Mouse (Mus musculus) stomach, embryonic 16.5 days (tissue): ENCODE data around the gene Nt5c. TPM values are rescaled to one million over a fixed set of nuclear protein-coding genes. Genes with fewer than 3 reads are reported as not detected.

ENCODE experiments used
- ATAC-seq: fragments of 200-750 bp; cut with Nextera tagmentation; 2 replicates; pipeline ENCODE4 v1.8.0; 2017; ENCODE audit warnings: moderate number of reproducible peaks, moderate TSS enrichment; ENCODE audit not compliant: insufficient read depth, low FRiP score
- H3K27ac ChIP-seq: fragments of 300-500 bp; sonication (generic); 2 replicates; pipeline ENCODE4 v1.5.1; 2014; ENCODE audit warnings: low read length
- H3K27me3 ChIP-seq: fragments of 300-500 bp; sonication (generic); 2 replicates; pipeline ENCODE4 v1.6.1; 2014; ENCODE audit warnings: low read length, control low read depth, mixed read lengths; ENCODE audit not compliant: control insufficient read depth, insufficient read depth
- H3K36me3 ChIP-seq: fragments of 300-500 bp; sonication (generic); 2 replicates; pipeline ENCODE4 v1.6.1; 2014; ENCODE audit warnings: low read length; ENCODE audit not compliant: control insufficient read depth, insufficient read depth
- H3K4me1 ChIP-seq: fragments of 300-500 bp; sonication (generic); 2 replicates; pipeline ENCODE4 v1.6.1; 2014; ENCODE audit warnings: low read length, control low read depth, mixed read lengths; ENCODE audit not compliant: control insufficient read depth, insufficient read depth
- H3K4me2 ChIP-seq: fragments of 300-500 bp; sonication (generic); 2 replicates; pipeline ENCODE4 v1.6.1; 2014; ENCODE audit warnings: low read depth, low read length, mixed read lengths
- H3K4me3 ChIP-seq: fragments of 300-500 bp; sonication (generic); replicated peaks from 2 replicates; pipeline ENCODE4 v1.5.1; 2014; ENCODE audit warnings: mild to moderate bottlenecking, low read length
- H3K9ac ChIP-seq: fragments of 300-500 bp; sonication (generic); 2 replicates; pipeline ENCODE4 v1.6.1; 2014; ENCODE audit warnings: low read length
- H3K9me3 ChIP-seq: fragments of 300-500 bp; sonication (generic); replicated peaks from 2 replicates; pipeline ENCODE4 v1.6.1; 2016; ENCODE audit warnings: low read length, control low read depth; ENCODE audit not compliant: control insufficient read depth
- WGBS: fragments of 180-500 bp; shearing (Covaris S2); extraction: QIAGEN DNeasy Blood & Tissue Kit; methylation state at CpG from one replicate; pipeline ENCODE4 v1.1.7; 2014; 5-methylcytosine and 5-hydroxymethylcytosine counted together
- polyA plus RNA-seq: library from polyadenylated mRNA; unstranded; fragments of >200 nt; fragmentation: Nextera tagmentation; extraction: Ambion mirVana; gene quantifications from 2 replicates; pipeline ENCODE4 v1.2.1, GENCODE M21; 2015

The Nt5c gene
- polyA plus RNA-seq, 1 experiment from 2014 or later = 112 TPM

DNA sequence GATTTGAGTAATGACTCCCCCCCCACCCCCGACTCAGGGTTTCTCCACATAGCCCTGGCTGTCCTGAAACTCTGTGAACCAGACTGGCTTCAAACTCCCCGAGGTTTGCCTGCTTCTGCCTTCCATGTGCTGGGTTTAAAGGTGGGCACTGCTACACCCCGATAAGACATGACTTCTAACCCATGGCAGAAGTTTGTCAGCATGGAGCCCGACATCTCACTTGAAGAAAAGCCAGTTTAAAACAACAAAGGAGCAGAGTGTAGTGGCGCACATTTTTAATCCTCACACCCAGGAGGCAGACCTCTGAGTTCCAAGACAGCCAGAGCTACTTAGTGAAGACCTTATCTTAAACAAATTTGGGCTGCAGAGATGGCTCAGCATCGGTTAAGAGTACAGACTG, 725 bp upstream of the Nt5c start:
- Histone ChIP-seq H3K4me2 (peak overlapping the region; percentile 90), H3K9ac (peak overlapping the region; percentile 83), H3K4me3 (peak overlapping the region; percentile 72), H3K36me3 (peaks cover 4% of the 10 kb centered on the region; the same call in 1 of the 2 replicates), H3K9me3 (no peaks in the 10 kb centered on the region), H3K4me1 (peaks cover 18% of the 10 kb centered on the region), H3K27me3 (no peaks in the 10 kb centered on the region), H3K27ac (no peak overlapping the region)
- no peak for ATAC-seq
- 31% methylated on average over 6 of the region's 6 CpGs for whole genome bisulfite sequencing

DNA sequence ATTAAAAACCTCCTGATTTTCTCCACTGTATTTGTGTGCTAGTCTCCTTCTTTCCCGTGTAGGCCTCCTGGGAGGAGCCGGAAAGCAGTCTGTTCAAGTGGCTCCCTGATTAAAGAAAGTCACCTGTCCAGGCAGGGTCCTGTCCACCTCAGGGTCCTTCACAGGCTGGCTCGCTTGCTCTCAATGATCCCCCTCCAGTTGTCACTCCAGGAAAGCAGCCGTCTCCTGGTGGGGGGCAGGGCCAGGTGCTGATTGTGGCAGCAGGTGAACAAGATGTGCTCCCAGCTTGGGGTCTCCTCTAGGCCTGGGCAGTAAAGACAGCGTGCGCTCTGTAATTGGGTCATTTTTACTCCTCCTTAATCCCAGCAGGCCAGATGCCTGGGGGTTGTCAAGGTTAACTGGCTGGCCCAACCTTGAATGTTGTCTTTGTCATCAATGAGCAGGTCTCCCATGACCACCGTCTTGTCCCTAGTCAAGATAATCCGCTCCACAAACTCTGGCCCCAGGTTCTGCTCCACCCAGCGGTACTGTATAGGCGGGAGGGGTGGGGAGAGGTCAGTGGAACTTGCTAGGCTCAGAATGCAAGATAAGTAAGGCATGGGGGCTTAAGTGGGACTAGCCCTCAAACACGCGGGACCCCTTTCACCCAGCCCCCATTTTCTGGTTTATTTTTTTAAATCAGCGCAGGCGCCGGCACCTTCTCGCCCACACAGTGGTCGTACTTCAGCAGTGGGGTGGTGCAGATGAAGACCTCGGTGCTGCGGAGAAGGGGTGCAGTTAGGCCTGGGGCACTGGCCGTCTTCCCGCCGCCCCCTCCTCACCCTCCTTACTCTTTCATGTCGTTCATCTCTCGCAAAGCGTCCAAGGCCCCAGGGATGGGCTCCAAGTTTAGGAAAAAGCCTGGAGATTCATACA, 964 bp downstream of the Nt5c start:
- peak overlapping the region; percentile 83 for H3K27ac ChIP-seq
- 26% methylated on average over 25 of the region's 25 CpGs for WGBS

DNA sequence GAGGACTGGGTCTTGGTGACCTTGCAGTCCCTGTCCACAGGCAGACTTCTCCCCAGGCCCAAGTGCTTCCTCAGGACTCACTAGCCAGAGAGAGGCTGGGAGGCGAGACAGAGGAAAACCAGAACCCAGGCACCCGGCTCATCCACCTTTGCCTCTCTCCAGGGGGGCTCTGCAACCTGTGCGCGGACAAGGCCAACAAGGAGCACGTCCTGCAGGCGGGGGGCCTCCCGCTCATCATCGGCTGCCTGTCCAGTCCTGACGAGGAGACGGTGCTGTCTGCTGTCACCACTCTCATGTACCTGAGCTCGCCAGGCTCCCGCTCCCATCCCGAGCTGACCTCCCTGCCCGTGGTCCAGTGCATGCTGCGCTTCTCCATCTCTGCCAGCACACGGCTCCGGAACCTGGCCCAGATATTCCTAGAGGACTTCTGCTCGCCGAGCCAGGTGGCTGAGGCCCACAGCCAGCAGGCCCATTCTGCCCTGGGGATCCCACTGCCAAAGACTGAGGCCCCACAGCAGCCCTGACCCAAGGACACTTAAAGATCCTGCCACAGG, 3.0 kb downstream of the Nt5c start:
- H3K27ac ChIP-seq = no peak overlapping the region
- H3K4me2 ChIP-seq = no peak overlapping the region
- peaks cover 18% of the 10 kb centered on the region for H3K4me1 ChIP-seq
- H3K9me3 ChIP-seq = no peaks in the 10 kb centered on the region
- no peak overlapping the region for H3K9ac ChIP-seq
- no peaks in the 10 kb centered on the region for H3K27me3 ChIP-seq
- H3K36me3 ChIP-seq = no peaks in the 10 kb centered on the region
- no peak overlapping the region for H3K4me3 ChIP-seq
- no peak for ATAC-seq
- 87% methylated on average over 19 of the region's 19 CpGs for WGBS

More for the DNA sequence above, 964 bp downstream of the Nt5c start:
- H3K4me1 ChIP-seq = peaks cover 18% of the 10 kb centered on the region
- no peaks in the 10 kb centered on the region for H3K27me3 ChIP-seq
- H3K36me3 ChIP-seq = no peaks in the 10 kb centered on the region
- H3K4me2 ChIP-seq = peak overlapping the region; percentile 90
- no peaks in the 10 kb centered on the region for H3K9me3 ChIP-seq
- peak; percentile 38; the same call in 1 of the 2 replicates for ATAC-seq
- H3K9ac ChIP-seq = peak overlapping the region; percentile 83
- H3K4me3 ChIP-seq = peak overlapping the region; percentile 72

DNA sequence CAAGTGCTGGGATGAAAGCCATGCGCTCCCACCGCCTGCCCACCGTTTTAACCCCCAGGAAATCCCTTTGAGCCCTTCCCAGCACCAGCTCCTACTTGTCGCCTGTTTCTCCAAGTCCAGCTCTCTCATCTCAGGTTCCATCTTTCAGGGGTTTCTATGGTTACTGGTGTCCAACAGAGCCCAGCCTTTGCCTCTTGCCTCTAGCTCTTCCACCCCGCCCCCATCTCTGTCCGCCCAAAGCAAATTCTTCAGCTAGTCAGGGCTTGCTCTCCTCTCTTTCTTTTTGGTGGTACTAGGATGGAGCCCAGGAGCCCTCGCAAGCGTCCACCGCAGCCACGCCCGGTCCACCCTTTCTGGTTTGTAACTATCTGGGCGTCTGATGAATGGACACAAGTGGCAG, 6.5 kb downstream of the Nt5c start:
- Histone ChIP-seq H3K4me1 (no peaks in the 10 kb centered on the region), H3K27ac (no peak overlapping the region; the same call in 1 of the 2 replicates), H3K4me3 (no peak overlapping the region), H3K9me3 (no peaks in the 10 kb centered on the region), H3K9ac (no peak overlapping the region), H3K36me3 (no peaks in the 10 kb centered on the region), H3K27me3 (no peaks in the 10 kb centered on the region), H3K4me2 (no peak overlapping the region)
- ATAC-seq = no peak
- WGBS = 64% methylated on average over 12 of the region's 12 CpGs

DNA sequence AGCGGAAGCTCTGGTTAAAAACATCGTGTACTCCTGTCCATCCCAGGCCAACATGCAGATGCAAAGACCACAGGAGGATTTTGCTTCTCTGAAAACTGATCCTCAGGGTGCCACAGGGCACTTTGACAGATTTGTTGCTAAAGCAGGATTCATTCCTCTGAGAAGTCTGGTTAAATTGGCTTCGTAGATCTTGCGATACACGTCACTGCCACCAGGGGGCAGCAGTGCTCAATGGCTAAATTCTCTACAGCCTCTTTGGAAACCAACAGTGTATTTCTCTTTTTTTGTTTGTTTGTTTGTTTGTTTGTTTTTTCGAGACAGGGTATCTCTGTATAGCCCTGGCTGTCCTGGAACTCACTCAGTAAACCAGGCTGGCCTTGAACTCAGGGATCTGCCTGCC, 7.9 kb downstream of the Nt5c start:
- WGBS = 19% methylated on average over 6 of the region's 6 CpGs
- H3K9ac ChIP-seq = 0 out of 2 replicates have a peak overlapping the region, but pooled peaks have one; percentile 16
- H3K27me3 ChIP-seq = no peaks in the 10 kb centered on the region
- no peaks in the 10 kb centered on the region for H3K9me3 ChIP-seq
- no peaks in the 10 kb centered on the region for H3K4me1 ChIP-seq
- no peaks in the 10 kb centered on the region for H3K36me3 ChIP-seq
- no peak overlapping the region for H3K27ac ChIP-seq
- ATAC-seq = no peak
- H3K4me3 ChIP-seq = no peak overlapping the region
- H3K4me2 ChIP-seq = no peak overlapping the region

DNA sequence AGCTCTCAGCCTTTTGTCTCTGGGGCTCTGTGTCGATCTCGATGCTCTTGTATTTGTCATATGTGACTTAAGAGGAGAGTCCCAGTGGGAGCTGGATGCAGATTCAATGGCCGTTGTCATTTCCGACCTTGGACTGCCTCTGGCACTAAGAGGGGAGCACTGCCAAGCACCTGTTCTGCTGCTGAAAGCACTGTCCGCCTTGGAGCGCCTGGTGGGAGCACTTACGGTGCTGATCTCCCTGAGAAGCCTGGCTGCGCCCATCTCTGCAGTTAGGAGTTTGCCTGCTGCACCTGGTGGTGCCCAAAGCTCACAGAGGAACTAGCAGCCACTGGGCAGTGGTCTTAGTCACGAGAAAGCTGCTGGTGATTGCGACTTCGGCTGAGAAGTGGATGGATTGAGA, 8.4 kb downstream of the Nt5c start:
- H3K9ac ChIP-seq = 0 out of 2 replicates have a peak overlapping the region, but pooled peaks have one; percentile 16
- H3K36me3 ChIP-seq = no peaks in the 10 kb centered on the region
- ATAC-seq = no peak
- H3K4me3 ChIP-seq = no peak overlapping the region
- no peaks in the 10 kb centered on the region for H3K4me1 ChIP-seq
- no peaks in the 10 kb centered on the region for H3K27me3 ChIP-seq
- WGBS = 75% methylated on average over 11 of the region's 11 CpGs
- H3K27ac ChIP-seq = no peak overlapping the region
- no peaks in the 10 kb centered on the region for H3K9me3 ChIP-seq
- no peak overlapping the region for H3K4me2 ChIP-seq

DNA sequence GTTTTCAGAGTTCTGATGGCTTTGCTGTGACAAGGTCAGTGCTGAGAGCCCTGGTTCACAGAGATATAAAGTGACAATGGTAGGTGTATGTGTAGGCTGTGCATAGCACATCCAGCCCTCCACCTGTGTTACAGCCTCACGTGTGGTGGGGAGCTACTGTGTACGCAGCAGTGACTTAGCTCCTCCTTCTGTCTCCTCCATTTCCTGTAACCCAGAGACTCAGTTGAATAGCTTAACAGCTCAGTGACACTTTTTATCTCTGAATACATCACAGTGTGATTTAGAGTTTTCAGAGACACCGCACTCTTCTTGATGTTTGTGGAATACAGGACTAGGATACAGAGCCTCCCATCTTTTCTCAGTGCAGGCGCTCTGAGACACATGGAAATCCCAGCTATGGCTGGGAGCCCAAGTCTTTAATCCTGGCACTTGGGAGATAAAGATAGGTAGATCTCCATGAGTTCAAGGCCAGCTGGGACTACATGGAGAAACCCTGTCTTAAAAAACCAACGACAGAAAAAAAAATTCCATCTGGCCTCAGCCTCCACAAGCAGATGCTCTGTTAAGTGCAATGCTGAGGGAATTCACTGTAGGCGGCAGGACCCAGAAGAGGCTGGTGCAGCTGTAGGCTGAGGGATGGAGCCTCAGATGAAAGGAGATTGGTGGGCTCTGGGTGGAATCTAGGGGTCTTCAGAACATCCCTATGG, 10.0 kb downstream of the Nt5c start:
- no peak overlapping the region for H3K4me2 ChIP-seq
- H3K27me3 ChIP-seq = no peaks in the 10 kb centered on the region
- 0 out of 2 replicates have a peak, but pooled peaks cover 4% of the 10 kb centered on the region for H3K4me1 ChIP-seq
- 81% methylated on average over 6 of the region's 6 CpGs for WGBS
- no peaks in the 10 kb centered on the region for H3K9me3 ChIP-seq
- no peak overlapping the region for H3K9ac ChIP-seq
- no peak overlapping the region for H3K27ac ChIP-seq
- no peak overlapping the region for H3K4me3 ChIP-seq
- ATAC-seq = no peak
- H3K36me3 ChIP-seq = no peaks in the 10 kb centered on the region

DNA sequence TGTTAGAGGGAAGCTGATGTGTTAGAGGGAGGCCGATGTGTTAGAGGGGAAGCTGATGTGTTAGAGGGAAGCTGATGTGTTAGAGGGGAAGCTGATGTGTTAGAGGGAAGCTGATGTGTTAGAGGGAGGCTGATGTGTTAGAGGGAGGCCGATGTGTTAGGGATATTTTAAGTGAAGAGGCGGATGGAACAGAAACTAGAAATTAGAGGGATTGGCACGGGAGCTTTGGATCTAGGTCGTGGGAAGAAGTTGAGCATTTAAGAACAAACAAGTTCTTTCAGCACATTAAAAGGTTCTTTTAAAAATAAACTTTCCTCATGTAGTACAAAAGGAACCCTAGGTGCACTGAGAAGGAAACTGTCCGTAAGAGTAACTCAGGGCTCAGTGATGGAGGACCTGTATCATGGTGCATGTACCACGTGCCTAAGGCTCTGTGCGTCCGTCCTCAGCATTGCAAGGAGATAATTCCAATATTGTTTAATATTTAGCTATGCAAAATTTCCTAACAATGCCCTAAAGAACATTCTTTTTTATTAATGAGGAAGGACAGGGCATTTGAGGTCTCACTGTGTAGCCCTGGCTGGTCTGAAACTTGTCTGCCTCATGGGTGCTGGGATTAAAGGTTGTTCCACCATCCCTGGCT, 13.2 kb downstream of the Nt5c start:
- H3K27ac ChIP-seq = no peak overlapping the region
- H3K4me1 ChIP-seq = peaks cover 23% of the 10 kb centered on the region
- no peaks in the 10 kb centered on the region for H3K9me3 ChIP-seq
- 84% methylated on average over 9 of the region's 9 CpGs for WGBS
- no peaks in the 10 kb centered on the region for H3K36me3 ChIP-seq
- no peak overlapping the region for H3K4me2 ChIP-seq
- ATAC-seq = no peak
- H3K4me3 ChIP-seq = no peak overlapping the region
- H3K27me3 ChIP-seq = no peaks in the 10 kb centered on the region
- H3K9ac ChIP-seq = no peak overlapping the region
